Mouse (Mus musculus) heart, adult 2 months (tissue): ENCODE measurements around the gene Myo6. TPM values are rescaled to one million over a fixed set of nuclear protein-coding genes. Genes with fewer than 3 reads are reported as not detected.
A peak's percentile ranks its signal among the peaks of the same experiment; 100 is the strongest.

Experiments
- DNase-seq, 2 experiments: peaks; one replicate each; pipeline ENCODE4 v3.0.0; 2021
- H3K27ac ChIP-seq: fragments of 200-600 bp; 2 replicates; pipeline ENCODE4 v1.8.1; 2022
- H3K27me3 ChIP-seq: fragments of 200-500 bp; 2 replicates; pipeline ENCODE4 v1.6.1; 2012; ENCODE audit warnings: mild to moderate bottlenecking, low read length, inconsistent platforms, mixed read lengths; ENCODE audit not compliant: control insufficient read depth, insufficient read depth
- H3K36me3 ChIP-seq: fragments of 200-500 bp; 2 replicates; pipeline ENCODE4 v1.6.1; 2012; ENCODE audit warnings: low read length, inconsistent platforms; ENCODE audit not compliant: control insufficient read depth, insufficient read depth
- H3K4me1 ChIP-seq: fragments of 200-500 bp; 2 replicates; pipeline ENCODE4 v1.6.1; 2011; ENCODE audit warnings: low read length; ENCODE audit not compliant: control insufficient read depth, insufficient read depth
- H3K4me3 ChIP-seq: fragments of 200-600 bp; 2 replicates; pipeline ENCODE4 v1.8.1; 2022
- H3K79me2 ChIP-seq: fragments of 200-500 bp; replicated peaks from 2 replicates; pipeline ENCODE4 v1.6.1; 2012; ENCODE audit warnings: mild to moderate bottlenecking, inconsistent platforms, low read length, moderate library complexity, mixed read lengths; ENCODE audit not compliant: control insufficient read depth, insufficient read depth
- H3K9ac ChIP-seq: fragments of 200-500 bp; 2 replicates; pipeline ENCODE4 v1.6.1; 2012; ENCODE audit warnings: low read depth, mild to moderate bottlenecking, control low read depth, inconsistent platforms, low read length, mixed read lengths
- CTCF ChIP-seq: fragments of 200-600 bp; IDR thresholded peaks from 2 replicates; pipeline ENCODE4 v1.8.1; 2022; ENCODE audit warnings: antibody characterized with exemption, mild to moderate bottlenecking, moderate library complexity
- EP300 ChIP-seq: fragments of 200-500 bp; IDR thresholded peaks from 2 replicates; pipeline ENCODE4 v1.6.1; 2011; ENCODE audit warnings: low read depth, low read length, control low read depth; ENCODE audit not compliant: insufficient read depth
- POLR2A ChIP-seq: fragments of 200-500 bp; IDR thresholded peaks from 2 replicates; pipeline ENCODE4 v1.6.1; 2011; ENCODE audit warnings: mild to moderate bottlenecking, low read depth, low read length, control low read depth; ENCODE audit not compliant: insufficient read depth
- WGBS: fragments of 180-500 bp; shearing (Covaris S2); methylation state at CpG from one replicate; pipeline ENCODE4 v1.1.7; 2018; 5-methylcytosine and 5-hydroxymethylcytosine counted together
- intact Hi-C: fragments of 180-260 bp; cut with DNase I; formaldehyde crosslinking; loops from one replicate; pipeline ENCODE4 v1.15.1; 2025
- polyA plus RNA-seq: library from polyadenylated mRNA; depleted of rRNA; stranded (reverse); fragments of >200 nt; gene quantifications from 2 replicates; pipeline ENCODE4 v1.2.3, GENCODE M21; 2012
- total RNA-seq, 2 experiments: library from RNA; stranded (reverse); gene quantifications; 2 replicates each; pipeline ENCODE4 v1.2.3; 2021

The Myo6 gene
- total and polyA plus RNA-seq, 3 experiments = 6.4 to 11.4 (median 10.5) TPM

DNA sequence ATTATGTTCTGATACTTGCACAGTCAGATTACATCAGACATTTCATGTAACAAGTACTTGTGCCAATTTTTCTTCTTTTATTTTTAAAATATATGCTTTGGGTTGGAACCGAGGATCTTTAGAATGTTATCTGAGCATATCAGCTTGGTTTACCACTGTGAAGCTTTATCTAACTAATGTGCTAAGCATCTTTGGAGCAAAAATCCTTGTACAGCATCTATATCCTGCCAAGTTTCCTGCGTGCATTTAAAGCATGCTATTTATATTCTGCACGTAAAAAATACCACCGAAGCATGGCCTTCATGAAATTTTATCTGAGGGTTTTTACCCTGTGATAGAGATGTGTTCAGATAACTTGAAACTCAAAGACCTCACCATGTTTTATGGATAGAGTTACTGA lies 131.3 kb downstream of the Myo6 start:
- no peak for TF ChIP-seq CTCF
- TF ChIP-seq EP300 = no peak
- no peak for TF ChIP-seq POLR2A
- intact Hi-C loops = no loop called here
- WGBS = 39% methylated on average over 4 of the region's 4 CpGs
- no peak overlapping the region for H3K4me3 ChIP-seq
- no peak overlapping the region for H3K9ac ChIP-seq
- no peaks in the 10 kb centered on the region for H3K4me1 ChIP-seq
- H3K36me3 ChIP-seq = no peaks in the 10 kb centered on the region
- DNase-seq = no peak
- no peaks in the 10 kb centered on the region for H3K27me3 ChIP-seq
- H3K79me2 ChIP-seq = no peaks in the 10 kb centered on the region
- no peak overlapping the region for H3K27ac ChIP-seq

DNA sequence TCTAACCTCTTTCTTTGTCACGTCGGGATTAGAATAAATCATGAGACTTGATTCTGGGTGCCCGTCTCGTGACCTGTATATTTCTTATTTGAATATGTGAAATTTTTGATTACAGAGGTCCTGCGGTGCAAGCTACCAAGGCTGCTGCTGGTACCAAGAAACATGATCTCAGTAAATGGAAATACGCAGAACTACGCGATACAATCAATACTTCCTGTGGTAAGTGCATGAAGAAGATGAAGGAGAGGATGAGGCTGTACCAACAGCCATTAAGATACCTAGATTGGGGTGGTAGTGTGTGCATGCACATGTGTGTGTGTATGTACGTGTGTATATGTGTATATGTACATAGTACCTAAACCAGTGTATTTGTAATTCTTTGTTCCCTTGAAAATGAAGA lies 134.2 kb downstream of the Myo6 start:
- 96% methylated on average over 9 of the region's 9 CpGs for WGBS
- Histone ChIP-seq H3K4me1 (no peaks in the 10 kb centered on the region), H3K27ac (no peak overlapping the region), H3K9ac (no peak overlapping the region), H3K4me3 (no peak overlapping the region), H3K79me2 (no peaks in the 10 kb centered on the region), H3K36me3 (no peaks in the 10 kb centered on the region), H3K27me3 (no peaks in the 10 kb centered on the region)
- intact Hi-C loops = no loop called here
- TF ChIP-seq POLR2A (no peak), CTCF (no peak), EP300 (no peak)
- DNase-seq = no peak

DNA sequence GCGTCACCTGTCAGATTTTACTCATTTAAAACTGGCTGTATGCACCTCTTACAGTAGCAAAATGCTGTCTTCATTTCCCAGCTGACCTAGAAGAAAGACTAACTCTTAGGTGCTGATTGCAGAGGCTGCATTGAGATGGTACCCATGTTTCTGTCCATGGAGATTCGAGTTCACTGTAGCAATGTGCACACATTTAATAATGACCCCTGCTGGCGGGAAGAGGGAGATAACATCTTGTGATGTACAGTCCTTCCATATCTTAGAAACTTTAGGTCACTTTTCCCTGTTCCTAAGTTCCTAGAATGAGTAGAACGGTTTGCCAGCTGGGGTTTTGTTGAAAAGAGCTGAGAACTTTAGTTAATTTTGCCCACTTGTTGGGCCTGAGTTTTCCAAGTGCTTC lies 138.7 kb downstream of the Myo6 start:
- TF ChIP-seq CTCF (peak; percentile 56), POLR2A (no peak)
- no peak for DNase-seq

DNA sequence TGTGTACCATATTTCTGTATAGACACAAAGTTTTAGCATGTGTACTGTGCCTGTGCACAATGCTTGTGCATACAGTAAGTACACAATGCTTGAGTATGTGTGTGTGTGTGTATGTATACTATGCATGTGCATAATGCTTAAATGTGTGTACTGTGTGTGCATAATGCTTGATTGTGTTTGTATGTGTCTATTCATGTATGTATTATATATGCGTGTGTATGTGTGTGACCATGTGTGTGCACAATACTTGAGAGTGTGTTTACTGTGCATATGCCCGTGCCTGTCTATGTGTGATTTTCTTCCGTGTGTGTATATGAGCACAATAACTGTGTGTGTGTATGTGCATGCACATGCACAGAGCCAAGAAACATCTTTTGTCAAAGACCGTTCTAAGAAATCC lies 141.6 kb downstream of the Myo6 start:
- Histone ChIP-seq H3K36me3 (no peaks in the 10 kb centered on the region; the same call in none of the 2 replicates), H3K27ac (no peak overlapping the region), H3K79me2 (no peaks in the 10 kb centered on the region), H3K4me1 (no peaks in the 10 kb centered on the region), H3K4me3 (no peak overlapping the region), H3K27me3 (no peaks in the 10 kb centered on the region), H3K9ac (no peak overlapping the region)
- 94% methylated on average over 4 of the region's 4 CpGs for WGBS
- no peak for DNase-seq
- intact Hi-C loops = no loop called here
- no peak for TF ChIP-seq CTCF
- no peak for TF ChIP-seq POLR2A
- no peak for TF ChIP-seq EP300

More for the DNA sequence above, 138.7 kb downstream of the Myo6 start:
- H3K4me1 ChIP-seq = no peaks in the 10 kb centered on the region
- 69% methylated on average over 4 of the region's 4 CpGs for WGBS
- no peaks in the 10 kb centered on the region; the same call in none of the 2 replicates for H3K36me3 ChIP-seq
- no peak overlapping the region for H3K27ac ChIP-seq
- H3K27me3 ChIP-seq = no peaks in the 10 kb centered on the region
- no peak overlapping the region for H3K4me3 ChIP-seq
- no peak overlapping the region for H3K9ac ChIP-seq
- intact Hi-C loops = no loop called here
- no peaks in the 10 kb centered on the region for H3K79me2 ChIP-seq

DNA sequence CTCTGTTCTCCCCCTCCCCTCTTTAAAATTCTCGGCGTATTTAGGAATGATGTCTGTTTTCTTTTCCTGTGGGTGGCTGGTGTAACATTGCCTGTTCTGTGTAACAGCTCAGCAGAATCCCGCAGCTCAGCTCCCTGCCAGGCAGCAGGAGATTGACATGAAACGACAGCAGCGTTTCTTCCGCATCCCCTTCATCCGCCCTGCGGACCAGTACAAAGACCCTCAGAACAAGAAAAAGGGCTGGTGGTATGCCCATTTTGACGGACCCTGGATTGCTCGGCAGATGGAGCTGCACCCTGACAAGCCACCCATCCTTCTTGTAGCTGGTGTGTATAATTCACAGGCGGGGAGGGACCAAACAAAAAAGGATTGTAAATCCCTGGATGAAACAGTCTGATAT lies 142.0 kb downstream of the Myo6 start:
- TF ChIP-seq CTCF (no peak), POLR2A (no peak), EP300 (no peak)
- no peak for DNase-seq
- Histone ChIP-seq H3K27ac (no peak overlapping the region), H3K4me3 (no peak overlapping the region), H3K36me3 (no peaks in the 10 kb centered on the region; the same call in none of the 2 replicates), H3K4me1 (no peaks in the 10 kb centered on the region), H3K9ac (no peak overlapping the region), H3K27me3 (no peaks in the 10 kb centered on the region), H3K79me2 (no peaks in the 10 kb centered on the region)
- intact Hi-C loops = no loop called here
- 75% methylated on average over 11 of the region's 11 CpGs for WGBS

DNA sequence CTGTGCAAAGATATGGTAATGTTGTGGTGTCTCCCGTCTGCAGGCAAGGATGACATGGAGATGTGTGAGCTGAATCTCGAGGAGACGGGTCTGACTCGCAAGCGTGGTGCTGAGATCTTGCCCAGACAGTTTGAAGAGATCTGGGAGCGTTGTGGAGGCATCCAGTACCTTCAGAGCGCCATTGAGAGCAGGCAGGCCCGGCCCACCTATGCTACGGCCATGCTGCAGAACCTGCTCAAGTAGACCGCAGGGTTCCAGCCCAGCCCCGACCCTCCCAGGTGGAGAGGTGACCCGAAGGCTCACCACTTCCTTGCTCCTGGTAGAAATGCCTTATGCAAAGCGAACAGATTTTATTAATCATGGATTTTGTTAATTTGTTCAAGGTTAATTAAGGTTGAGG lies 142.8 kb downstream of the Myo6 start:
- TF ChIP-seq POLR2A (no peak), EP300 (no peak), CTCF (no peak)
- H3K9ac ChIP-seq = no peak overlapping the region
- DNase-seq = no peak
- no peaks in the 10 kb centered on the region for H3K4me1 ChIP-seq
- intact Hi-C loops = no loop called here
- no peak overlapping the region for H3K27ac ChIP-seq
- no peak overlapping the region for H3K4me3 ChIP-seq
- H3K79me2 ChIP-seq = no peaks in the 10 kb centered on the region
- no peaks in the 10 kb centered on the region for H3K27me3 ChIP-seq
- H3K36me3 ChIP-seq = no peaks in the 10 kb centered on the region; the same call in none of the 2 replicates
- 91% methylated on average over 13 of the region's 13 CpGs for WGBS
